Mouse (Mus musculus) layer of hippocampus, postnatal 25 days (tissue): ENCODE results near the gene Zdhhc19. TPM values are rescaled to one million over a fixed set of nuclear protein-coding genes. Genes with fewer than 3 reads are reported as not detected.
A peak's percentile ranks its signal among the peaks of the same experiment; 100 is the strongest.
"Not testable (repeated sequence)": the region's sequence is repeated elsewhere in the genome, so short reads cannot be mapped to it uniquely, and the experiment has no call there.

Experiments used
- DNase-seq, 2 experiments: peaks; one replicate each; pipeline ENCODE4 v3.0.0; 2022; ENCODE audit warnings: mixed read lengths in 2 of 2, low spot score in 1 of 2; ENCODE audit errors: extremely low spot score in 1 of 2
- total RNA-seq, 2 experiments: library from RNA; stranded (reverse); gene quantifications; 2 replicates each; pipeline ENCODE4 v1.2.3; 2021

Gene Zdhhc19
- total RNA-seq, 2 experiments from 2014 or later, result not detected

DNA sequence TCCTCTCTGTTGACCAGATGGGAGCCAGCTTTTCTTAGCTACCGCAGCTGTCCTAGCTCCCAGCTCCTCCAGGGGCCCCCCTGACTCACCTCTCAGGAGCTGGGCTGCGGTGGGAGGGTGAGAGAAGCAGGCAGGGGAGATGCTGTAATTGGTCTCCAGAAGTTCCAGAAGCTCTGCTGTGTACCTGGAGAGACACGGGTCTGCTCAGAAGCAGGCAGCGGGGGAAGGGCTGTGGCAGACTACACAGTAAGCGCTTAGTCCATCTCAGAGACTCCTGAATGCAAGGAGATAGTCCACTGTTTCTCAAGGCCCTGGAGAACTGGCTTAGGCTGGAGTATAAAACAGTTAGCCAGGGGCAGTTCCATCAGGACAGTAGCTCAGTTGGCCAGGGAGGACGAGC is 10.0 kb upstream of the Zdhhc19 start:
- no peak for DNase-seq

DNA sequence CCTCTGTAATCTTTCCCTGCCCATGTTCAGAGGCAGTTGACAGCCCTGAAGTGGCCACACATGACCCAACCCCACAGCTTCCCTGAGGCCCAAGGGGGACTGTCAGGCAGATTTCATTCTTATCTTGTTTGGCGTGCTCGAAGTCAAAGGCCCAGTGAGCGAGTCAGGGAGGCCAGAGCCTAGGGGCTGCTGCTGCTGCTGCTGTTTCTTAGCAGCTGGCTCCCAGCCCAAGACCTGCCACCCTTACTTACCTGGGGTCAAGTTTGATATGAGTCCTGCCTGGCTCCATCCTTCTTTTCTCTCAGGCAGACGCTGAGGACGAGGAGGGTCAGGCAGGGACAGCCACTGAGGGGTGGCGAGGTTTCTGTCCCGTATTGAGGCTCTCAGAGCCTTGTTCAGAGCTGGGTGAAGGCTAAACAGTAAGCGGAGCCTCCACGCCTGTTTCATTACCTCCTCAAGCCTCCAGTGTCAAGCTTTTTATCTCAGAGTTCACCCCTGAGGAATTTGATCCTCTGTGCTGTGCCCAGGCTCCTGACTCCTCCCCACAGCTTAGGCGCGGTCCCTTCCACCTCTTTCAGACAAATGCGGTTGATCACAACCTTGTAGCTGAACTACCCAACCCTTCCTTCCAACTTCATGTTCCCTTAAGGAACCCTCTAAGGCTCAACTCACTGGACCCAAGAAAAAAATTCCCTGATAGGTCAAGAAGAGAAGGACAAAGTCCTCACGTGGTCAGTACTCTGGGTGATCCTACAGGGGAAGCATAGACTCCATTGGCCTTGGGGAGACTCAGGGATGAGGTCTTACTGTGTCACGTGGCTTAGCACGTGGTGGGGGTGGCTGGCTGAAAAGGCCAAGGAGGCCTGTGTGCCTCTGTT is 8.6 kb upstream of the Zdhhc19 start, which contains the start of gene Slc51a:
Gene Slc51a (minus strand): TSS at position 646 of the 878 bp plus-strand sequence.
- DNase-seq, result no peak

- DNase-seq, result no peak
Measured at GRCm38 (mm10) chr16:32488939-32489338, 7.1 kb upstream of the Zdhhc19 start.

- not testable (repeated sequence) for DNase-seq
Measured at GRCm38 (mm10) chr16:32494371-32494770, 1.7 kb upstream of the Zdhhc19 start.

DNA sequence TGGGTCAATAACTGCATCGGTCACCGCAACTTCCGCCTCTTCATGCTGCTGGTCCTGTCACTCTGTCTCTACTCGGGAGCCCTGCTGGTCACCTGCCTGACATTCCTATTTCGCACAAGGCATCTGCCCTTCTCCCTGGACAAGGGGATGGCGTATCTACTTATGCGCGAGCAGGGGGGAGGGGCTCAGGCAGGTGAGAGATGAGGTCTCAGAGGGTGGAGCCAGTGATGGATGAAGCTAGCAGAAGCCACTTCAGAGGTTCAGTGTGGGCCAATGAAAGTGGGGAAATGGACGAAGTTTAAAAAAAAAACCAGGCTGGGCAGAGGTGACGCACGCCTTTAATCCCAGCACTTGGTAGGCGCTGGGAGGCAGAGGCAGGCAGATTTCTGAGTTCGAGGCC is 2.9 kb downstream of the Zdhhc19 start:
- no peak for DNase-seq

GRCm38 (mm10) chr16:32499430-32500037 is 3.5 kb downstream of the Zdhhc19 start:
- DNase-seq, result peak; percentile 89 to 94

DNA sequence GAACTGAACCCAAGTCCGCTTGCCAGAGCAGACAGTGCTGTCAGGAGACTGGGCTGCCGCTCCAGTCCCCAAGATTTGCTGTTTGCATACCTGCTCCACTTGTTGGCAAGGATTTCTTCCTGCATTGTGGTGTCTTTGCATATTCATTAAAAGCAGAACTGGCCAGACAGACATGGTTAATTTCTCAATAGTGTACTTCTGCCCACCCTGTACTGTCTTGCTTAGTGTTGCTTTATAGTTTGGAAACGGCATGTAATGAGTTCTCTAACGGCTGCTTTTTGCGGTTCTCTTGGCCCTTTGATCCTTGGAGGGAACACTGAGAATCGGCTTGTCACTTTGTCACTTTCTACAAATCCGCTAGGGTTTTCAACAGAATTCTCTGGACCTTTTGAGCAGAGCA is 5.4 kb downstream of the Zdhhc19 start:
- no peak for DNase-seq

GRCm38 (mm10) chr16:32502621-32503335 is 6.7 kb downstream of the Zdhhc19 start:
- DNase-seq, result no peak

DNA sequence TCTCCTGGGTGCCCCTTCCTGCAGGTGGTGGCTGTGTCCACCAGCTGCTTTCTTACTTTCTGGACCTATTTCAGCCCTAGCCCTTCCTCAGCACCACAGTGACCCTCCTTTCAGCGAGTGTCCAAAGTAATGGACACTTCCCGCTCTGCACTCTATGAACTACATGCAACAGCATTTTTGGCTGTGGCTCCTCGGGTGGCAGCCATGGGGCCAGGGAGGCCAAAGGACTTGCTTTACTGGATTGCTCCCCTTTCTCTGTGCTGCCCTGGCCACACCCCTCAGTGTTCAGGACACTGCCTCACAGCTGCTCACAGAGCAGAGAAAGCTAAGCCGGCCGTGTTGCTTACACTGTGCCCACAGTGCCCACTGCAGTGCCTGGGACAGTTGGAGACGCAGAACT is 7.6 kb downstream of the Zdhhc19 start:
- DNase-seq, result no peak

GRCm38 (mm10) chr16:32506298-32506697 is 10.2 kb downstream of the Zdhhc19 start:
- DNase-seq, result no peak

- DNase-seq, result no peak
Measured at GRCm38 (mm10) chr16:32506868-32507267, 10.8 kb downstream of the Zdhhc19 start.

- DNase-seq, result peak; percentile 46 to 74
Measured at GRCm38 (mm10) chr16:32507407-32507806, 11.3 kb downstream of the Zdhhc19 start.

GRCm38 (mm10) chr16:32508035-32508434 is 12.0 kb downstream of the Zdhhc19 start:
- DNase-seq, result no peak

GRCm38 (mm10) chr16:32508506-32509065 is 12.5 kb downstream of the Zdhhc19 start:
- DNase-seq, result no peak

- DNase-seq, result no peak
Measured at GRCm38 (mm10) chr16:32509066-32509942, 13.2 kb downstream of the Zdhhc19 start.

- no peak for DNase-seq
Measured at GRCm38 (mm10) chr16:32510399-32511337, 14.6 kb downstream of the Zdhhc19 start.

DNA sequence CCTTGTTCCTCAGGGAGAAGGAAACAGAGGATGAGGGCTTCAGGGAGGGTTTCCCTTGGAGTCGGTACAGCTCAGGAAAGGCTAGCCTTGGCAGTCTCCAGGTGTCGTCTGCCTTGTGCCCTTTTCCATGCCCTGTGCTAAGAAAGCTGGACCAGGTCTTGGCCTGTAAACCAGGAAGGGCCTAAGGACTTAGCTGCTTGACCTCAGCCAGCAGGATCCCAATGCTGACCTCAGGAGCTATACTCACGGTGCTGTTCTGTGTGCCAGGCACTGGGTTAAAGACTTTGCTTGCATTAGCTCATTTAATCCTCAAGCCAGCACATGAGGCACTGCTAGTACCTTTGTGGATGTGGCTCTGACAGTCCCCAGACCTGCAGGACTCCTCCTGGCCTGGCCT is 15.3 kb downstream of the Zdhhc19 start:
- DNase-seq, result no peak

DNA sequence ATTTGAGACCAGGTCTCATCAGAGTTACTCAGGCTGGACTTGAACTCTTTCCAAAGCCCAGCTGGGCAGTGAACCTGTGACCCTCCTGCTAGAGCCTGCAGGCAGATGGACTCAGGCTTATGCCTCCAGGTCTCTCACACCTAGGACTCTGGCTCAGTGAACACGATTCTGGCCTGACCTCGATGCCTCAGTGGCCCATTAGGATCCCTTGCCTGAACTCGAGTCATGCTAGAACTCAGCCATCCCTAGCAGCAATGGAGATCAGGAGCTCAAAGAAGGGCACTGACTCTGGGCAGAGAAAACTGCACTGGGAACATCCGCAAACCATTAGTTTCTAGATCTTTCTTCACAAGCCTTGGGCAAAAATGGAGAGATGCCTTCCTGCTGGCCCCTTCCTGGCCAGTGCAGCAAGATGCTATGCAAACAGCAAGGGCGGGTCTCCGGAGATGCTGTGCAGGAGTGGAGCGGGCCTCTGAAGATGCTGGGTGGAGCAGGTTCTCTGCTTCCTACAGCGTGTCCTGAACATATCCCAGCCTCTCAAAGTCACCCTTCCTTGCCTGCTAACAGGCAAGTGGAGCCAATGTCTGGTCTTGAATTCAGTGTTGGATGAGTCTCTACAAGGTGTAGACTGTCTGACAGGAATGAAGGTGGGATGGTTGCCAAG is 15.9 kb downstream of the Zdhhc19 start:
- DNase-seq, result no peak
